Mouse (Mus musculus): ENCODE measurements around the gene Kif3a.

GRCm38 (mm10) chr11:53529253-53529557 lies 38.0 kb upstream of the Kif3a start:
- TF ChIP-seq CTCF (IDR thresholded peaks at IDR 0.05; ENCODE audit: control insufficient read depth, insufficient read depth, low read length): no peak
- TF ChIP-seq POLR2A (IDR thresholded peaks at IDR 0.05; ENCODE audit: borderline replicate concordance, control insufficient read depth, low read depth, low read length): no peak

All from bone marrow, adult 2 months (tissue).